Mouse (Mus musculus) frontal cortex, postnatal 25 days (tissue): Measurements from ENCODE around the gene Rab15.
A peak's percentile ranks its signal among the peaks of the same experiment; 100 is the strongest.
"Not testable (repeated sequence)": the region's sequence is repeated elsewhere in the genome, so short reads cannot be mapped to it uniquely, and the experiment has no call there.

Source experiments
- DNase-seq, 2 experiments: peaks; one replicate each; pipeline ENCODE4 v3.0.0; 2022; ENCODE audit warnings: low spot score in 2 of 2

The Rab15 gene

GRCm38 (mm10) chr12:76822651-76823041 is at the start of gene Rab15:
TSS of gene Rab15 (minus strand) at chr12:76822908.
- DNase-seq, result no peak

- DNase-seq, result no peak
Measured at GRCm38 (mm10) chr12:76869561-76869960, 46.9 kb upstream of the Rab15 start.

GRCm38 (mm10) chr12:76868463-76869198 is 45.9 kb upstream of the Rab15 start:
- no peak for DNase-seq

- DNase-seq, result peak in 1 of 2 experiments; percentile 36
Measured at GRCm38 (mm10) chr12:76867586-76868280, 45.0 kb upstream of the Rab15 start.

GRCm38 (mm10) chr12:76865266-76865665 is 42.6 kb upstream of the Rab15 start:
- DNase-seq, result no peak

GRCm38 (mm10) chr12:76863651-76864050 is 40.9 kb upstream of the Rab15 start:
- DNase-seq, result no peak

- not testable (repeated sequence) for DNase-seq
Measured at GRCm38 (mm10) chr12:76858788-76859187, 36.1 kb upstream of the Rab15 start.

- DNase-seq, result no peak
Measured at GRCm38 (mm10) chr12:76857087-76857486, 34.4 kb upstream of the Rab15 start.

- no peak for DNase-seq
Measured at GRCm38 (mm10) chr12:76853378-76854142, 30.9 kb upstream of the Rab15 start.

- DNase-seq, result no peak
Measured at GRCm38 (mm10) chr12:76852419-76852818, 29.7 kb upstream of the Rab15 start.

GRCm38 (mm10) chr12:76844346-76845061 is 21.8 kb upstream of the Rab15 start:
- DNase-seq, result no peak

- DNase-seq, result no peak
Measured at GRCm38 (mm10) chr12:76840081-76840480, 17.4 kb upstream of the Rab15 start.

GRCm38 (mm10) chr12:76839298-76839697 is 16.6 kb upstream of the Rab15 start:
- DNase-seq, result no peak

GRCm38 (mm10) chr12:76837844-76838650 is 15.3 kb upstream of the Rab15 start:
- no peak for DNase-seq

- DNase-seq, result peak; percentile 97 to 99
Measured at GRCm38 (mm10) chr12:76837101-76837843, 14.6 kb upstream of the Rab15 start.

- DNase-seq, result no peak
Measured at GRCm38 (mm10) chr12:76832704-76833103, 10.0 kb upstream of the Rab15 start.

- DNase-seq, result no peak
Measured at GRCm38 (mm10) chr12:76825283-76825682, 2.6 kb upstream of the Rab15 start.

- DNase-seq, result no peak
Measured at GRCm38 (mm10) chr12:76822002-76822650, 582 bp downstream of the Rab15 start.

GRCm38 (mm10) chr12:76820615-76821014 is 2.1 kb downstream of the Rab15 start:
- DNase-seq, result no peak

GRCm38 (mm10) chr12:76819816-76820215 is 2.9 kb downstream of the Rab15 start:
- DNase-seq, result no peak
